Mouse (Mus musculus) forebrain, embryonic 10.5 days (tissue): ENCODE data around the gene Fuca1. TPM values are rescaled to one million over a fixed set of nuclear protein-coding genes. Genes with fewer than 3 reads are reported as not detected.
"Not testable (repeated sequence)": the region's sequence is repeated elsewhere in the genome, so short reads cannot be mapped to it uniquely, and the experiment has no call there.

Experiments
- DNase-seq: peaks from one replicate; pipeline ENCODE4 v3.0.0-alpha.2; 2017; ENCODE audit warnings: low spot score; ENCODE audit errors: extremely low spot score
- H3K27ac ChIP-seq: fragments of 300-500 bp; sonication (generic); 2 replicates; pipeline ENCODE4 v1.5.1; 2016; ENCODE audit warnings: mild to moderate bottlenecking
- H3K27me3 ChIP-seq: fragments of 300-500 bp; sonication (generic); 2 replicates; pipeline ENCODE4 v1.6.1; 2016; ENCODE audit warnings: mild to moderate bottlenecking; ENCODE audit not compliant: poor library complexity, severe bottlenecking
- H3K36me3 ChIP-seq: fragments of 300-500 bp; sonication (generic); replicated peaks from 2 replicates; pipeline ENCODE4 v1.6.1; 2016; ENCODE audit warnings: mild to moderate bottlenecking, moderate library complexity
- H3K4me1 ChIP-seq: fragments of 300-500 bp; sonication (generic); 2 replicates; pipeline ENCODE4 v1.6.1; 2016
- H3K4me3 ChIP-seq: fragments of 300-500 bp; sonication (generic); 2 replicates; pipeline ENCODE4 v1.5.1; 2016; ENCODE audit warnings: mild to moderate bottlenecking, moderate library complexity
- H3K9me3 ChIP-seq: fragments of 300-500 bp; sonication (generic); 2 replicates; pipeline ENCODE4 v1.6.1; 2016; ENCODE audit warnings: mild to moderate bottlenecking, moderate library complexity
- whole genome bisulfite sequencing: fragments of 180-500 bp; shearing (Covaris S2); methylation state at CpG from one replicate; pipeline ENCODE4 v1.1.7; 2016; 5-methylcytosine and 5-hydroxymethylcytosine counted together
- polyA plus RNA-seq: library from polyadenylated mRNA; unstranded; fragments of >200 nt; fragmentation: Nextera tagmentation; extraction: Ambion mirVana; gene quantifications from 2 replicates; pipeline ENCODE4 v1.2.1, GENCODE M21; 2016

Gene Fuca1
- polyA plus RNA-seq, 1 experiment from 2014 or later: 52.4 TPM

GRCm38 (mm10) chr4:135934708-135935500 is 14.4 kb downstream of the Fuca1 start:
- Histone ChIP-seq H3K4me3 (no peak overlapping the region), H3K9me3 (no peaks in the 10 kb centered on the region), H3K36me3 (peaks cover 52% of the 10 kb centered on the region), H3K27me3 (no peaks in the 10 kb centered on the region), H3K27ac (peak overlapping the region; percentile 54; the same call in 1 of the 2 replicates), H3K4me1 (peaks cover 13% of the 10 kb centered on the region)
- 49% methylated on average over 12 of the region's 12 CpGs for whole genome bisulfite sequencing
- no peak for DNase-seq

- H3K9me3 ChIP-seq: no peaks in the 10 kb centered on the region
- no peak overlapping the region for H3K4me3 ChIP-seq
- H3K36me3 ChIP-seq: peaks cover 54% of the 10 kb centered on the region
- peaks cover 13% of the 10 kb centered on the region for H3K4me1 ChIP-seq
- no peaks in the 10 kb centered on the region for H3K27me3 ChIP-seq
- H3K27ac ChIP-seq: peak overlapping the region; percentile 54; the same call in 1 of the 2 replicates
- 70% methylated on average over 5 of the region's 5 CpGs for WGBS
- DNase-seq: no peak
Observed at GRCm38 (mm10) chr4:135935502-135935901, 15.0 kb downstream of the Fuca1 start.

GRCm38 (mm10) chr4:135938858-135939257 is 18.3 kb downstream of the Fuca1 start:
- Histone ChIP-seq H3K4me1 (peaks cover 13% of the 10 kb centered on the region), H3K27me3 (no peaks in the 10 kb centered on the region), H3K36me3 (peaks cover 40% of the 10 kb centered on the region), H3K9me3 (no peaks in the 10 kb centered on the region), H3K27ac (no peak overlapping the region), H3K4me3 (no peak overlapping the region)
- 82% methylated on average over 7 of the region's 7 CpGs for WGBS
- no peak for DNase-seq

GRCm38 (mm10) chr4:135941026-135941425 is 20.5 kb downstream of the Fuca1 start:
- H3K9me3 ChIP-seq, H3K27ac ChIP-seq, H3K4me3 ChIP-seq, H3K27me3 ChIP-seq, H3K4me1 ChIP-seq, DNase-seq: not testable (repeated sequence)
- 80% methylated on average over 8 of the region's 8 CpGs for WGBS
- peaks cover 30% of the 10 kb centered on the region for H3K36me3 ChIP-seq

- no peak overlapping the region for H3K27ac ChIP-seq
- no peaks in the 10 kb centered on the region for H3K27me3 ChIP-seq
- H3K4me3 ChIP-seq: no peak overlapping the region
- peaks cover 27% of the 10 kb centered on the region for H3K36me3 ChIP-seq
- 91% methylated on average over 6 of the region's 6 CpGs for WGBS
- peaks cover 19% of the 10 kb centered on the region for H3K4me1 ChIP-seq
- DNase-seq: no peak
- H3K9me3 ChIP-seq: no peaks in the 10 kb centered on the region
Observed at GRCm38 (mm10) chr4:135942193-135942592, 21.7 kb downstream of the Fuca1 start.

- no peak for DNase-seq
- H3K9me3 ChIP-seq: no peaks in the 10 kb centered on the region
- H3K27me3 ChIP-seq: no peaks in the 10 kb centered on the region
- no peak overlapping the region for H3K4me3 ChIP-seq
- H3K27ac ChIP-seq: no peak overlapping the region
- peaks cover 26% of the 10 kb centered on the region for H3K36me3 ChIP-seq
- WGBS: 56% methylated on average over 4 of the region's 4 CpGs
- peaks cover 20% of the 10 kb centered on the region for H3K4me1 ChIP-seq
Observed at GRCm38 (mm10) chr4:135943389-135943788, 22.9 kb downstream of the Fuca1 start.

GRCm38 (mm10) chr4:135945706-135946105 is 25.2 kb downstream of the Fuca1 start:
- H3K4me1 ChIP-seq: peaks cover 24% of the 10 kb centered on the region
- no peaks in the 10 kb centered on the region for H3K9me3 ChIP-seq
- 76% methylated on average over 10 of the region's 10 CpGs for WGBS
- peak overlapping the region; percentile 84 for H3K27ac ChIP-seq
- no peaks in the 10 kb centered on the region for H3K27me3 ChIP-seq
- DNase-seq: no peak
- peaks cover 8% of the 10 kb centered on the region for H3K36me3 ChIP-seq
- H3K4me3 ChIP-seq: peak overlapping the region; percentile 77

GRCm38 (mm10) chr4:135946278-135946658 is 25.7 kb downstream of the Fuca1 start, which contains the start of gene Hmgcl:
TSS of gene Hmgcl (plus strand) at chr4:135946448.
- Histone ChIP-seq H3K36me3 (peaks cover 8% of the 10 kb centered on the region), H3K27me3 (no peaks in the 10 kb centered on the region), H3K27ac (peak within 1 kb of the TSS; percentile 84), H3K4me3 (peak within 1 kb of the TSS; percentile 77), H3K4me1 (peaks cover 24% of the 10 kb centered on the region), H3K9me3 (no peaks in the 10 kb centered on the region)
- 0% methylated on average over 23 of the region's 23 CpGs for WGBS
- peak; percentile 93 for DNase-seq

GRCm38 (mm10) chr4:135946659-135947301 is 26.2 kb downstream of the Fuca1 start:
- Histone ChIP-seq H3K36me3 (peaks cover 13% of the 10 kb centered on the region), H3K4me1 (peaks cover 24% of the 10 kb centered on the region), H3K27me3 (no peaks in the 10 kb centered on the region), H3K9me3 (peaks cover 3% of the 10 kb centered on the region; the same call in 1 of the 2 replicates), H3K4me3 (peak overlapping the region; percentile 77), H3K27ac (peak overlapping the region; percentile 84)
- WGBS: 1% methylated on average over 28 of the region's 28 CpGs
- DNase-seq: no peak

GRCm38 (mm10) chr4:135948142-135948541 is 27.6 kb downstream of the Fuca1 start:
- no peak overlapping the region for H3K27ac ChIP-seq
- H3K36me3 ChIP-seq: peaks cover 23% of the 10 kb centered on the region
- H3K27me3 ChIP-seq: no peaks in the 10 kb centered on the region
- H3K9me3 ChIP-seq: peaks cover 7% of the 10 kb centered on the region; the same call in 1 of the 2 replicates
- no peak for DNase-seq
- WGBS: 95% methylated on average over 8 of the region's 8 CpGs
- peaks cover 24% of the 10 kb centered on the region for H3K4me1 ChIP-seq
- no peak overlapping the region for H3K4me3 ChIP-seq

GRCm38 (mm10) chr4:135949475-135949874 is 28.9 kb downstream of the Fuca1 start:
- WGBS: 90% methylated on average over 10 of the region's 10 CpGs
- peaks cover 29% of the 10 kb centered on the region for H3K36me3 ChIP-seq

GRCm38 (mm10) chr4:135949911-135950310 is 29.4 kb downstream of the Fuca1 start:
- no peak for DNase-seq
- H3K4me1 ChIP-seq: peaks cover 24% of the 10 kb centered on the region
- WGBS: 81% methylated on average over 6 of the region's 6 CpGs
- peaks cover 7% of the 10 kb centered on the region; the same call in 1 of the 2 replicates for H3K9me3 ChIP-seq
- no peak overlapping the region for H3K27ac ChIP-seq
- no peaks in the 10 kb centered on the region for H3K27me3 ChIP-seq
- no peak overlapping the region for H3K4me3 ChIP-seq
- peaks cover 32% of the 10 kb centered on the region for H3K36me3 ChIP-seq

More at GRCm38 (mm10) chr4:135949475-135949874, 28.9 kb downstream of the Fuca1 start:
- Histone ChIP-seq H3K27ac (no peak overlapping the region), H3K27me3 (no peaks in the 10 kb centered on the region), H3K9me3 (peaks cover 7% of the 10 kb centered on the region; the same call in 1 of the 2 replicates), H3K4me1 (peaks cover 24% of the 10 kb centered on the region), H3K4me3 (no peak overlapping the region)
- no peak for DNase-seq

- H3K27ac ChIP-seq: no peak overlapping the region
- no peak overlapping the region for H3K4me3 ChIP-seq
- peaks cover 35% of the 10 kb centered on the region for H3K36me3 ChIP-seq
Observed at GRCm38 (mm10) chr4:135950365-135950764, 29.8 kb downstream of the Fuca1 start.

More at GRCm38 (mm10) chr4:135950365-135950764, 29.8 kb downstream of the Fuca1 start:
- no peak for DNase-seq
- Histone ChIP-seq H3K4me1 (peaks cover 23% of the 10 kb centered on the region), H3K27me3 (no peaks in the 10 kb centered on the region), H3K9me3 (peaks cover 7% of the 10 kb centered on the region; the same call in 1 of the 2 replicates)
- WGBS: 93% methylated on average over 6 of the region's 6 CpGs
